In the genomic region with DNA sequence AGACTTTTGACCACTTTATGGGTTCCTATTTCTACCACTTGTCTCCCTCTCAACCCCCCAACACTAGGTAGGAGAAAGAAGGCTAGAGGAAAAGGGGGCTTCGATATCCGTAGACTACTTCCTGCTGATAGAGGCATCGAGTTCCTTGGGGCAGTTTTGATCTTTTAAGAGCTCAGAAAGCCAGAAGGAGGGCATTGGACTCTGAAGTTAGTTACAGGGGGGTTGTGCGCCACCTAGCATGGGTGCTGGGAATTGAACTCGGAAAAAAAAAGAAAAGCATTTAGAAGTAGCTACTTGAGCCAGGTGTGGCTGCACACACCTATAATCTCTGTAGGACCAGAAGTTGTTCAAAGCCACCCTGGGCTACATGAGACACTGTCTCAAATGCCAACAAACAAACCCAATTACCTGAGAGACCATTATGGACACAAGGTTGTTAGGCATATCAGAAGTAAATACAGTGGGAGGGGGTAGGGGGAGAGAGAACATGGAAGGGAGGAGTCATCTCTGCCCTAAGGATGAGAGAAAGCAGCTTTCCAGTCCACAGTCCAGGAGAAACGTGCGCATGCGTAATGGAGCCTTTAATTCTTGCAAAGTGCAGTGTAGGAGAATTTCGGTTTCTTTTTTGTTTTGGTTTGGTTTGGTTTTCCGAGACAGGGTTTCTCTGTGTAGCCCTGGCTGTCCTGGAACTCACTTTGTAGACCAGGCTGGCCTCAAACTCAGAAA, we compare ENCODE assay signal across 8 mouse cellular contexts. TPM values are rescaled to one million over a fixed set of nuclear protein-coding genes. Genes with fewer than 3 reads are reported as not detected.
DNase-seq lines count a peak whose midpoint lies in the region; ATAC-seq lines count a peak whose summit lies in the region.

No protein-coding gene starts in this region.

- no peaks in the 10 kb centered on the region for H3K9me3 ChIP-seq in limb, embryonic 11.5 days (ENCODE audit: control insufficient read depth, low read length)
- no peaks in the 10 kb centered on the region for H3K9me3 ChIP-seq in midbrain, embryonic 12.5 days

- peak overlapping the region; percentile 80 for H3K9ac ChIP-seq in limb, embryonic 11.5 days (ENCODE audit: low read length)
- H3K9ac ChIP-seq in midbrain, embryonic 12.5 days (replicated peaks), result peak overlapping the region; percentile 87

- peak; percentile 51 for ATAC-seq in inflammation-experienced regulatory T-cells, adult 6 months
- no peak for ATAC-seq in limb, embryonic 11.5 days (ENCODE audit: insufficient number of reproducible peaks, low FRiP score, low TSS enrichment, low read depth)
- ATAC-seq in midbrain, embryonic 12.5 days (ENCODE audit: low FRiP score, low read depth), result no peak

- peaks cover 5% of the 10 kb centered on the region for H3K36me3 ChIP-seq in limb, embryonic 11.5 days (ENCODE audit: control insufficient read depth, insufficient read depth, low read length)
- H3K36me3 ChIP-seq in midbrain, embryonic 12.5 days, result peaks cover 35% of the 10 kb centered on the region

- DNase-seq in layer of hippocampus, adult 11-12 months (ENCODE audit: low spot score), result peak; percentile 39
- no peak for DNase-seq in layer of hippocampus, adult 9-10 months (ENCODE audit: low spot score)
- DNase-seq in cerebellum, postnatal 10 days, result peak; percentile 69 to 70
- peak; percentile 9 to 28 for DNase-seq in frontal cortex, postnatal 25 days (ENCODE audit: low spot score in 2 of 2)
- DNase-seq in limb, embryonic 11.5 days (ENCODE audit: low spot score), result peak; percentile 78
- DNase-seq in spleen, postnatal 10 days (ENCODE audit: low spot score in 2 of 2), result peak; percentile 52 to 79

- H3K4me1 ChIP-seq in limb, embryonic 11.5 days (ENCODE audit: control insufficient read depth, insufficient read depth, low read length), result peaks cover 5% of the 10 kb centered on the region
- H3K4me1 ChIP-seq in midbrain, embryonic 12.5 days, result peaks cover 15% of the 10 kb centered on the region

- H3K27me3 ChIP-seq in limb, embryonic 11.5 days (ENCODE audit: control insufficient read depth, insufficient read depth, low read length), result no peaks in the 10 kb centered on the region
- H3K27me3 ChIP-seq in midbrain, embryonic 12.5 days, result no peaks in the 10 kb centered on the region

- peak overlapping the region; percentile 94 for H3K4me2 ChIP-seq in limb, embryonic 11.5 days (ENCODE audit: low read depth, severe bottlenecking)
- peak overlapping the region; percentile 99 for H3K4me2 ChIP-seq in midbrain, embryonic 12.5 days (replicated peaks)

- WGBS in limb, embryonic 11.5 days, result 32% methylated on average over 10 of the region's 10 CpGs
- 34% methylated on average over 10 of the region's 10 CpGs for WGBS in midbrain, embryonic 12.5 days

- H3K4me3 ChIP-seq in limb, embryonic 11.5 days (ENCODE audit: low read depth, low read length), result peak overlapping the region; percentile 100
- H3K4me3 ChIP-seq in midbrain, embryonic 12.5 days, result peak overlapping the region; percentile 90

- H3K27ac ChIP-seq in limb, embryonic 11.5 days (replicated peaks; ENCODE audit: low read depth, low read length), result no peak overlapping the region
- peak overlapping the region; percentile 71; the same call in 1 of the 2 replicates for H3K27ac ChIP-seq in midbrain, embryonic 12.5 days (replicated peaks)

RNA-seq across cellular contexts. Expression of a gene that starts 1.2 kb away (rescaled TPM):
- 10 to 100 TPM in 1 of 3 experiments, 1 to 10 TPM in 2; 7.2 to 10.5 (median 8.2) TPM for polyA plus RNA-seq in inflammation-experienced regulatory T-cells, adult 6 months (2017; shearing (Covaris generic))
- polyA plus RNA-seq in limb, embryonic 11.5 days (2014; fragmentation: Nextera tagmentation; extraction: Ambion mirVana), result 58.3 and 62.7 TPM in 2 replicates
- 51.8 and 52.7 TPM in 2 replicates for polyA plus RNA-seq in midbrain, embryonic 12.5 days (2016; fragmentation: Nextera tagmentation; extraction: Ambion mirVana)

RNA-seq across cellular contexts. Expression of a gene that starts 32.7 kb away (rescaled TPM):
- polyA plus RNA-seq in inflammation-experienced regulatory T-cells, adult 6 months (2017; shearing (Covaris generic)), result 1 to 10 TPM; 1.2 to 2.6 (median 1.3) TPM
- 17.2 TPM in 2 replicates for polyA plus RNA-seq in limb, embryonic 11.5 days (2014; fragmentation: Nextera tagmentation; extraction: Ambion mirVana)
- polyA plus RNA-seq in midbrain, embryonic 12.5 days (2016; fragmentation: Nextera tagmentation; extraction: Ambion mirVana), result 18.1 and 21.5 TPM in 2 replicates

RNA-seq across cellular contexts. Expression of a gene that starts 55.7 kb away (rescaled TPM):
- under 1 TPM in 2 of 3 experiments, not detected in 1; 0.25 to 0.26 TPM for polyA plus RNA-seq in inflammation-experienced regulatory T-cells, adult 6 months (2017; shearing (Covaris generic))
- 12.0 and 13.5 TPM in 2 replicates for polyA plus RNA-seq in limb, embryonic 11.5 days (2014; fragmentation: Nextera tagmentation; extraction: Ambion mirVana)
- 0.88 and 1.2 TPM in 2 replicates for polyA plus RNA-seq in midbrain, embryonic 12.5 days (2016; fragmentation: Nextera tagmentation; extraction: Ambion mirVana)
